Mouse (Mus musculus) heart, postnatal 0 days (tissue): ENCODE results near the gene Psmd12. TPM values are rescaled to one million over a fixed set of nuclear protein-coding genes. Genes with fewer than 3 reads are reported as not detected.
A peak's percentile ranks its signal among the peaks of the same experiment; 100 is the strongest.

ENCODE experiments used
- ATAC-seq: fragments of 200-750 bp; cut with Nextera tagmentation; 2 replicates; pipeline ENCODE4 v1.8.0; 2017; ENCODE audit warnings: low read depth, moderate number of reproducible peaks, moderate library complexity; ENCODE audit not compliant: insufficient read depth
- DNase-seq: peaks from one replicate; pipeline ENCODE4 v3.0.0-alpha.2; 2016; ENCODE audit warnings: low spot score
- H3K27ac ChIP-seq: fragments of 300-500 bp; sonication (generic); 2 replicates; pipeline ENCODE4 v1.5.1; 2014; ENCODE audit warnings: low read depth, mild to moderate bottlenecking
- H3K27me3 ChIP-seq: fragments of 300-500 bp; sonication (generic); 2 replicates; pipeline ENCODE4 v1.6.1; 2014; ENCODE audit warnings: low read length, mixed read lengths; ENCODE audit not compliant: control insufficient read depth, insufficient read depth
- H3K36me3 ChIP-seq: fragments of 300-500 bp; sonication (generic); replicated peaks from 2 replicates; pipeline ENCODE4 v1.6.1; 2014; ENCODE audit warnings: low read length, mixed read lengths; ENCODE audit not compliant: control insufficient read depth, insufficient read depth
- H3K4me1 ChIP-seq: fragments of 300-500 bp; sonication (generic); 2 replicates; pipeline ENCODE4 v1.6.1; 2014; ENCODE audit warnings: antibody characterized with exemption; ENCODE audit not compliant: control insufficient read depth, insufficient read depth
- H3K4me2 ChIP-seq: fragments of 300-500 bp; sonication (generic); 2 replicates; pipeline ENCODE4 v1.6.1; 2014; ENCODE audit warnings: low read depth, mild to moderate bottlenecking, low read length, moderate library complexity
- H3K4me3 ChIP-seq: fragments of 300-500 bp; sonication (generic); 2 replicates; pipeline ENCODE4 v1.5.1; 2014; ENCODE audit warnings: low read depth, low read length
- H3K9ac ChIP-seq: fragments of 300-500 bp; sonication (generic); replicated peaks from 2 replicates; pipeline ENCODE4 v1.6.1; 2014; ENCODE audit warnings: low read depth, low read length, mixed read lengths
- H3K9me3 ChIP-seq: fragments of 300-500 bp; sonication (generic); replicated peaks from 2 replicates; pipeline ENCODE4 v1.6.1; 2016; ENCODE audit warnings: low read length; ENCODE audit not compliant: control insufficient read depth
- CTCF ChIP-seq: IDR thresholded peaks from 2 replicates; pipeline ENCODE4 v1.5.1; 2016; ENCODE audit warnings: antibody characterized with exemption, control low read depth, low read depth
- EP300 ChIP-seq: IDR thresholded peaks from 2 replicates; pipeline ENCODE4 v1.6.1; 2016; ENCODE audit warnings: antibody characterized with exemption, low read depth
- WGBS: fragments of 180-500 bp; shearing (Covaris S2); extraction: QIAGEN DNeasy Blood & Tissue Kit; methylation state at CpG from one replicate; pipeline ENCODE4 v1.1.7; 2014; 5-methylcytosine and 5-hydroxymethylcytosine counted together
- polyA plus RNA-seq: library from polyadenylated mRNA; unstranded; fragments of >200 nt; fragmentation: Nextera tagmentation; extraction: Ambion mirVana; gene quantifications from 2 replicates; pipeline ENCODE4 v1.2.1, GENCODE M21; 2015
- total RNA-seq: library from RNA; depleted of rRNA; stranded (reverse); fragments of >200 nt; gene quantifications from 2 replicates; pipeline ENCODE4 v1.2.3, GENCODE M21; 2014; ENCODE audit warnings: low replicate concordance; rRNA removed

The Psmd12 gene
- total and polyA plus RNA-seq, 2 experiments from 2014 or later, result 45.6 to 158 TPM

GRCm38 (mm10) chr11:107546667-107547301 is 67.5 kb downstream of the Psmd12 start:
- Histone ChIP-seq H3K9ac (peak overlapping the region; percentile 98; the same call in 1 of the 2 replicates), H3K4me2 (peak overlapping the region; percentile 100), H3K4me3 (peak overlapping the region; percentile 97), H3K9me3 (no peaks in the 10 kb centered on the region), H3K27me3 (no peaks in the 10 kb centered on the region), H3K4me1 (peaks cover 16% of the 10 kb centered on the region; the same call in 1 of the 2 replicates), H3K27ac (no peak overlapping the region), H3K36me3 (0 out of 2 replicates have a peak, but pooled peaks cover 10% of the 10 kb centered on the region)
- peak; percentile 8 for ATAC-seq
- no peak for DNase-seq
- under 1% methylated on average over 37 of the region's 37 CpGs for WGBS
- no peak for TF ChIP-seq CTCF

- peak; percentile 76 for ATAC-seq
- Histone ChIP-seq H3K9me3 (no peaks in the 10 kb centered on the region), H3K9ac (peak within 1 kb of the TSS; percentile 98), H3K27me3 (no peaks in the 10 kb centered on the region), H3K4me1 (peaks cover 16% of the 10 kb centered on the region; the same call in 1 of the 2 replicates), H3K27ac (peak within 1 kb of the TSS; percentile 87), H3K4me3 (peak within 1 kb of the TSS; percentile 97), H3K36me3 (0 out of 2 replicates have a peak, but pooled peaks cover 10% of the 10 kb centered on the region), H3K4me2 (peak within 1 kb of the TSS; percentile 100)
- 1% methylated on average over 58 of the region's 70 CpGs for WGBS
- TF ChIP-seq CTCF, result no peak
- TF ChIP-seq EP300, result no peak
- DNase-seq, result peak; percentile 86
Observed at GRCm38 (mm10) chr11:107547351-107548203, 68.3 kb downstream of the Psmd12 start, which contains the start of gene Helz. Helz (plus strand) TSS chr11:107547930.

GRCm38 (mm10) chr11:107548204-107548975 is 69.1 kb downstream of the Psmd12 start:
- peak; percentile 32 for ATAC-seq
- H3K27ac ChIP-seq, result peak overlapping the region; percentile 87
- H3K4me3 ChIP-seq, result peak overlapping the region; percentile 97
- 4% methylated on average over 25 of the region's 39 CpGs for WGBS
- peak overlapping the region; percentile 98 for H3K9ac ChIP-seq
- no peaks in the 10 kb centered on the region for H3K27me3 ChIP-seq
- no peaks in the 10 kb centered on the region for H3K9me3 ChIP-seq
- peaks cover 16% of the 10 kb centered on the region; the same call in 1 of the 2 replicates for H3K4me1 ChIP-seq
- DNase-seq, result no peak
- peak overlapping the region; percentile 100 for H3K4me2 ChIP-seq
- TF ChIP-seq CTCF, result no peak
- TF ChIP-seq EP300, result no peak
- 0 out of 2 replicates have a peak, but pooled peaks cover 10% of the 10 kb centered on the region for H3K36me3 ChIP-seq

Other genes with a start within 250 kb of the Psmd12 start
- gene Pitpnc1, start 8.8 kb upstream of the Psmd12 start, total RNA-seq, result 27.9 and 28.7 TPM in 2 replicates
- gene Pitpnc1, start 8.8 kb upstream of the Psmd12 start, polyA plus RNA-seq, result 29.2 and 31.6 TPM in 2 replicates
- gene Helz, start 68.4 kb downstream of the Psmd12 start, total RNA-seq, result 8.0 and 10.8 TPM in 2 replicates
- gene Helz, start 68.4 kb downstream of the Psmd12 start, polyA plus RNA-seq, result 7.3 and 8.1 TPM in 2 replicates
- 1.4 TPM in 1 of 2 replicates, not detected in the other for gene Cacng1, start 237.0 kb downstream of the Psmd12 start, total RNA-seq
- 0.10 TPM in 1 of 2 replicates, not detected in the other for gene Cacng1, start 237.0 kb downstream of the Psmd12 start, polyA plus RNA-seq